Mouse (Mus musculus) ES-Bruce4 (cell line): ENCODE data around the gene Ly75. TPM values are rescaled to one million over a fixed set of nuclear protein-coding genes. Genes with fewer than 3 reads are reported as not detected.

Source experiments
- H3K27ac ChIP-seq: 2 replicates; pipeline ENCODE4 v1.5.1; 2012; ENCODE audit warnings: low read length, inconsistent platforms; ENCODE audit not compliant: insufficient read depth
- H3K27me3 ChIP-seq: 2 replicates; pipeline ENCODE4 v1.6.1; 2012; ENCODE audit warnings: mild to moderate bottlenecking, low read length, inconsistent platforms; ENCODE audit not compliant: control insufficient read depth, poor library complexity, insufficient read depth, severe bottlenecking
- H3K36me3 ChIP-seq: 2 replicates; pipeline ENCODE4 v1.6.1; 2012; ENCODE audit warnings: inconsistent platforms, mild to moderate bottlenecking, low read length, moderate library complexity; ENCODE audit not compliant: control insufficient read depth, poor library complexity, insufficient read depth, severe bottlenecking
- H3K4me1 ChIP-seq: one replicate; pipeline ENCODE4 v1.8.1; 2011; ENCODE audit warnings: low read length; ENCODE audit not compliant: control insufficient read depth, insufficient read depth
- H3K4me3 ChIP-seq: 2 replicates; pipeline ENCODE4 v1.5.1; 2011; ENCODE audit warnings: low read depth, mild to moderate bottlenecking, low read length
- H3K9ac ChIP-seq: 2 replicates; pipeline ENCODE4 v1.6.1; 2012; ENCODE audit warnings: low read depth, mild to moderate bottlenecking, inconsistent platforms; ENCODE audit not compliant: poor library complexity, severe bottlenecking
- H3K9me3 ChIP-seq: replicated peaks from 2 replicates; pipeline ENCODE4 v1.6.1; 2012; ENCODE audit warnings: mild to moderate bottlenecking, low read length, inconsistent platforms; ENCODE audit not compliant: control insufficient read depth, poor library complexity, insufficient read depth, severe bottlenecking
- CTCF ChIP-seq: IDR thresholded peaks from one replicate; pipeline ENCODE4 v1.8.1; 2011; ENCODE audit warnings: low read depth, low read length
- EP300 ChIP-seq: IDR thresholded peaks from 2 replicates; pipeline ENCODE4 v1.6.1; 2011; ENCODE audit warnings: low read depth, low read length; ENCODE audit not compliant: insufficient read depth
- POLR2A ChIP-seq: IDR thresholded peaks from one replicate; pipeline ENCODE4 v1.8.1; 2011; ENCODE audit warnings: low read length; ENCODE audit not compliant: insufficient read depth
- polyA plus RNA-seq: library from polyadenylated mRNA; stranded (reverse); fragments of >200 nt; gene quantifications from 2 replicates; pipeline ENCODE4 v1.2.4, GENCODE M21; 2011; ENCODE audit warnings: low read depth; ENCODE audit not compliant: missing spikeins, insufficient read depth, insufficient read length

The Ly75 gene
- polyA plus RNA-seq, 1 experiment = 10.0 TPM

- TF ChIP-seq CTCF (no peak), POLR2A (no peak), EP300 (no peak)
- no peaks in the 10 kb centered on the region for H3K9me3 ChIP-seq
- H3K9ac ChIP-seq = no peak overlapping the region
- peaks cover 2% of the 10 kb centered on the region for H3K4me1 ChIP-seq
- H3K27me3 ChIP-seq = no peaks in the 10 kb centered on the region
- H3K27ac ChIP-seq = peak overlapping the region; percentile 56
- H3K4me3 ChIP-seq = no peak overlapping the region
- no peaks in the 10 kb centered on the region for H3K36me3 ChIP-seq
These were observed 1.1 kb upstream of the Ly75 start for GRCm38 (mm10) chr2:60384083-60384762.

- Histone ChIP-seq H3K9me3 (no peaks in the 10 kb centered on the region), H3K27ac (no peak overlapping the region), H3K4me3 (peak overlapping the region; percentile 83), H3K4me1 (peaks cover 2% of the 10 kb centered on the region), H3K27me3 (no peaks in the 10 kb centered on the region), H3K36me3 (no peaks in the 10 kb centered on the region), H3K9ac (peak overlapping the region; percentile 65)
- TF ChIP-seq POLR2A (no peak), CTCF (no peak), EP300 (no peak)
These were observed 757 bp downstream of the Ly75 start for GRCm38 (mm10) chr2:60382346-60382745.

GRCm38 (mm10) chr2:60377260-60377659 is 5.8 kb downstream of the Ly75 start:
- H3K4me3 ChIP-seq = no peak overlapping the region
- no peaks in the 10 kb centered on the region for H3K9me3 ChIP-seq
- H3K27ac ChIP-seq = no peak overlapping the region
- H3K36me3 ChIP-seq = no peaks in the 10 kb centered on the region
- no peaks in the 10 kb centered on the region for H3K4me1 ChIP-seq
- TF ChIP-seq POLR2A (no peak), CTCF (no peak), EP300 (no peak)
- no peaks in the 10 kb centered on the region for H3K27me3 ChIP-seq
- H3K9ac ChIP-seq = no peak overlapping the region

- no peaks in the 10 kb centered on the region for H3K9me3 ChIP-seq
- H3K27me3 ChIP-seq = no peaks in the 10 kb centered on the region
- no peak overlapping the region for H3K27ac ChIP-seq
These were observed 7.4 kb downstream of the Ly75 start for GRCm38 (mm10) chr2:60375608-60376107.

DNA sequence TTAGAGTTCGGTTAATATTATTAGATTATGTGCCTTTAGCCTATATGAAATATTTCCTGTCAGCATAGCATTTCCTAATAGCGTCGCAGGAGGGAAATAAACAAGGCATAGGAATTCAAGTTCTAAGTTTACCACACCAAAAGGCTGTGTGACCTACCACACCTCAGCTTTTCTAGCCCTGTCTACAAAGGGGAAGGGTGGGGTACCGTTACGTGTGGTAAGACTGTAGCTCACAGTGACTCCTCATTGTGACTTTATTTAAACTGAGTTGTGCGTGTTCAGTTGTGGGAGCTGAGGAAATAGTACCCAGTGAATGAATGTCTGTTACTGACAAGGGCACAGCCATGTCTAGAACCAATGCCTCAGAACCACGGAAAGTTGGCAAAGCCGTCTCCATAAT is 8.0 kb downstream of the Ly75 start:
- no peaks in the 10 kb centered on the region for H3K27me3 ChIP-seq
- H3K4me1 ChIP-seq = no peaks in the 10 kb centered on the region
- no peak overlapping the region for H3K27ac ChIP-seq
- H3K36me3 ChIP-seq = no peaks in the 10 kb centered on the region
- H3K9me3 ChIP-seq = no peaks in the 10 kb centered on the region
- TF ChIP-seq CTCF (no peak), POLR2A (no peak)
- no peak overlapping the region for H3K4me3 ChIP-seq
- no peak overlapping the region for H3K9ac ChIP-seq

More at GRCm38 (mm10) chr2:60375608-60376107, 7.4 kb downstream of the Ly75 start:
- H3K36me3 ChIP-seq = no peaks in the 10 kb centered on the region
- H3K9ac ChIP-seq = no peak overlapping the region
- TF ChIP-seq CTCF = no peak
- no peak for TF ChIP-seq POLR2A
- H3K4me3 ChIP-seq = peak overlapping the region; percentile 3; the same call in 1 of the 2 replicates
- H3K4me1 ChIP-seq = no peaks in the 10 kb centered on the region

DNA sequence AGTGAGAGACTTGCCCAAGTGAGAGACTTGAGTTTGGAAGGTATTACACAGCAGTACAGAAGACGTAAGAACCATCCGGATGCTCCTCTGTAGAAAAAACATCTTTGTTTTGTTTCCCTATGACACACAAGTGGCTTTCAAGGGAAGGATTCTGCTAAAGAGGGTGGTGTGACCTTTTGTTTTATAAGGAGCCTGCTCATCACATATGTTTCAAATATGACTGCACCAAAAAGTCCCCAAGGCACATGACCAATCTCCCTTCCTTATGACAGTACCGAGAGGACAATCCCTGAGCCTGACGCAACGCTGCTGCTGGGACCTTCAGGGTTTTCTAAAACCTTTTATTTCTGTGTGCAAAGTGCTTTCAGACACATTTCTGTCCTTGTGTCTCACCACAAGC is 12.9 kb downstream of the Ly75 start:
- Histone ChIP-seq H3K9ac (no peak overlapping the region), H3K36me3 (no peaks in the 10 kb centered on the region), H3K27ac (no peak overlapping the region), H3K9me3 (no peaks in the 10 kb centered on the region), H3K4me1 (no peaks in the 10 kb centered on the region), H3K27me3 (no peaks in the 10 kb centered on the region), H3K4me3 (no peak overlapping the region)
- TF ChIP-seq POLR2A = no peak
- TF ChIP-seq EP300 = no peak
- TF ChIP-seq CTCF = no peak
